Mouse (Mus musculus): Measurements from ENCODE around the gene Camk2n1. TPM values are rescaled to one million over a fixed set of nuclear protein-coding genes. Genes with fewer than 3 reads are reported as not detected.
"Not testable (repeated sequence)": the region's sequence is repeated elsewhere in the genome, so short reads cannot be mapped to it uniquely, and the experiment has no call there.

Gene Camk2n1
- polyA plus RNA-seq, 1 experiment from 2014 or later, result 7.4 TPM

GRCm38 (mm10) chr4:138417882-138418281, 36.2 kb upstream of the Camk2n1 start:
- Histone ChIP-seq H3K9me3 (ENCODE audit: control insufficient read depth, low read length) (no peaks in the 10 kb centered on the region), H3K36me3 (ENCODE audit: control insufficient read depth, insufficient read depth, low read length) (no peaks in the 10 kb centered on the region), H3K27ac (ENCODE audit: low read depth, low read length) (no peak overlapping the region), H3K27me3 (ENCODE audit: control insufficient read depth, insufficient read depth, low read length) (no peaks in the 10 kb centered on the region), H3K9ac (ENCODE audit: low read depth, low read length) (no peak overlapping the region), H3K4me2 (replicated peaks; ENCODE audit: low read depth, low read length) (no peak overlapping the region), H3K4me1 (ENCODE audit: control insufficient read depth, insufficient read depth, low read length) (peaks cover 7% of the 10 kb centered on the region), H3K4me3 (ENCODE audit: low read length) (no peak overlapping the region)
- 86% methylated on average over 4 of the region's 4 CpGs for WGBS
- ATAC-seq (ENCODE audit: low FRiP score, low TSS enrichment), result no peak

- Histone ChIP-seq H3K27me3 (ENCODE audit: control insufficient read depth, insufficient read depth, low read length) (no peaks in the 10 kb centered on the region), H3K4me3 (ENCODE audit: low read length) (no peak overlapping the region), H3K9me3 (ENCODE audit: control insufficient read depth, low read length) (no peaks in the 10 kb centered on the region), H3K4me2 (replicated peaks; ENCODE audit: low read depth, low read length) (no peak overlapping the region), H3K27ac (ENCODE audit: low read depth, low read length) (no peak overlapping the region), H3K4me1 (ENCODE audit: control insufficient read depth, insufficient read depth, low read length) (peaks cover 7% of the 10 kb centered on the region), H3K9ac (ENCODE audit: low read depth, low read length) (no peak overlapping the region), H3K36me3 (ENCODE audit: control insufficient read depth, insufficient read depth, low read length) (no peaks in the 10 kb centered on the region)
- WGBS, result 65% methylated on average over 11 of the region's 11 CpGs
- no peak for ATAC-seq (ENCODE audit: low FRiP score, low TSS enrichment)
These were observed 35.7 kb upstream of the Camk2n1 start for GRCm38 (mm10) chr4:138418340-138418957.

GRCm38 (mm10) chr4:138425028-138425427, 29.1 kb upstream of the Camk2n1 start:
- Histone ChIP-seq H3K27ac (ENCODE audit: low read depth, low read length) (no peak overlapping the region), H3K9ac (ENCODE audit: low read depth, low read length) (no peak overlapping the region), H3K36me3 (ENCODE audit: control insufficient read depth, insufficient read depth, low read length) (no peaks in the 10 kb centered on the region), H3K27me3 (ENCODE audit: control insufficient read depth, insufficient read depth, low read length) (no peaks in the 10 kb centered on the region), H3K4me2 (replicated peaks; ENCODE audit: low read depth, low read length) (no peak overlapping the region), H3K4me3 (ENCODE audit: low read length) (no peak overlapping the region), H3K4me1 (ENCODE audit: control insufficient read depth, insufficient read depth, low read length) (no peaks in the 10 kb centered on the region), H3K9me3 (ENCODE audit: control insufficient read depth, low read length) (no peaks in the 10 kb centered on the region)
- no peak for ATAC-seq (ENCODE audit: low FRiP score, low TSS enrichment)
- WGBS, result 85% methylated on average over 6 of the region's 6 CpGs

GRCm38 (mm10) chr4:138425604-138426003, 28.5 kb upstream of the Camk2n1 start:
- not testable (repeated sequence) for ATAC-seq (ENCODE audit: low FRiP score, low TSS enrichment); H3K4me2 ChIP-seq (replicated peaks; ENCODE audit: low read depth, low read length); H3K27ac ChIP-seq (ENCODE audit: low read depth, low read length); H3K4me1 ChIP-seq (ENCODE audit: control insufficient read depth, insufficient read depth, low read length); H3K36me3 ChIP-seq (ENCODE audit: control insufficient read depth, insufficient read depth, low read length); H3K4me3 ChIP-seq (ENCODE audit: low read length); H3K9ac ChIP-seq (ENCODE audit: low read depth, low read length); H3K27me3 ChIP-seq (ENCODE audit: control insufficient read depth, insufficient read depth, low read length); H3K9me3 ChIP-seq (ENCODE audit: control insufficient read depth, low read length)
- WGBS, result 81% methylated on average over 14 of the region's 14 CpGs

GRCm38 (mm10) chr4:138426778-138427705, 27.1 kb upstream of the Camk2n1 start:
- Histone ChIP-seq H3K27ac (ENCODE audit: low read depth, low read length) (no peak overlapping the region), H3K4me1 (ENCODE audit: control insufficient read depth, insufficient read depth, low read length) (no peaks in the 10 kb centered on the region), H3K9ac (ENCODE audit: low read depth, low read length) (no peak overlapping the region), H3K36me3 (ENCODE audit: control insufficient read depth, insufficient read depth, low read length) (no peaks in the 10 kb centered on the region), H3K4me3 (ENCODE audit: low read length) (no peak overlapping the region), H3K9me3 (ENCODE audit: control insufficient read depth, low read length) (no peaks in the 10 kb centered on the region), H3K4me2 (replicated peaks; ENCODE audit: low read depth, low read length) (no peak overlapping the region), H3K27me3 (ENCODE audit: control insufficient read depth, insufficient read depth, low read length) (no peaks in the 10 kb centered on the region)
- 0 out of 2 replicates have a peak, but pooled peaks have one; percentile 44 for ATAC-seq (ENCODE audit: low FRiP score, low TSS enrichment)
- WGBS, result 42% methylated on average over 22 of the region's 22 CpGs

- 38% methylated on average over 3 of the region's 3 CpGs for WGBS
- Histone ChIP-seq H3K4me1 (ENCODE audit: control insufficient read depth, insufficient read depth, low read length) (no peaks in the 10 kb centered on the region), H3K27me3 (ENCODE audit: control insufficient read depth, insufficient read depth, low read length) (no peaks in the 10 kb centered on the region; the same call in 1 of the 2 replicates), H3K9me3 (ENCODE audit: control insufficient read depth, low read length) (no peaks in the 10 kb centered on the region), H3K27ac (ENCODE audit: low read depth, low read length) (no peak overlapping the region), H3K4me2 (replicated peaks; ENCODE audit: low read depth, low read length) (no peak overlapping the region), H3K9ac (ENCODE audit: low read depth, low read length) (no peak overlapping the region), H3K4me3 (ENCODE audit: low read length) (no peak overlapping the region), H3K36me3 (ENCODE audit: control insufficient read depth, insufficient read depth, low read length) (no peaks in the 10 kb centered on the region)
- no peak for ATAC-seq (ENCODE audit: low FRiP score, low TSS enrichment)
These were observed 24.3 kb upstream of the Camk2n1 start for GRCm38 (mm10) chr4:138429778-138430177.

GRCm38 (mm10) chr4:138431340-138431739, 22.8 kb upstream of the Camk2n1 start:
- peaks cover 10% of the 10 kb centered on the region for H3K4me1 ChIP-seq (ENCODE audit: control insufficient read depth, insufficient read depth, low read length)
- no peak for ATAC-seq (ENCODE audit: low FRiP score, low TSS enrichment)
- no peak overlapping the region for H3K27ac ChIP-seq (ENCODE audit: low read depth, low read length)
- H3K27me3 ChIP-seq (ENCODE audit: control insufficient read depth, insufficient read depth, low read length), result no peaks in the 10 kb centered on the region; the same call in 1 of the 2 replicates
- no peak overlapping the region for H3K9ac ChIP-seq (ENCODE audit: low read depth, low read length)
- H3K36me3 ChIP-seq (ENCODE audit: control insufficient read depth, insufficient read depth, low read length), result peaks cover 4% of the 10 kb centered on the region
- H3K4me3 ChIP-seq (ENCODE audit: low read length), result no peak overlapping the region
- no peaks in the 10 kb centered on the region for H3K9me3 ChIP-seq (ENCODE audit: control insufficient read depth, low read length)
- WGBS, result 47% methylated on average over 8 of the region's 8 CpGs
- no peak overlapping the region for H3K4me2 ChIP-seq (replicated peaks; ENCODE audit: low read depth, low read length)

GRCm38 (mm10) chr4:138434347-138435316, 19.5 kb upstream of the Camk2n1 start, which contains the start of gene Mul1:
Gene Mul1, plus strand, starts transcription at chr4:138434671.
- Histone ChIP-seq H3K4me1 (ENCODE audit: control insufficient read depth, insufficient read depth, low read length) (peaks cover 10% of the 10 kb centered on the region), H3K27me3 (ENCODE audit: control insufficient read depth, insufficient read depth, low read length) (no peaks in the 10 kb centered on the region; the same call in 1 of the 2 replicates), H3K9me3 (ENCODE audit: control insufficient read depth, low read length) (no peaks in the 10 kb centered on the region), H3K4me2 (replicated peaks; ENCODE audit: low read depth, low read length) (peak within 1 kb of the TSS; percentile 87), H3K36me3 (ENCODE audit: control insufficient read depth, insufficient read depth, low read length) (peaks cover 35% of the 10 kb centered on the region), H3K27ac (ENCODE audit: low read depth, low read length) (no peak within 1 kb of the TSS), H3K9ac (ENCODE audit: low read depth, low read length) (peak within 1 kb of the TSS; percentile 79), H3K4me3 (ENCODE audit: low read length) (peak within 1 kb of the TSS; percentile 96)
- peak; percentile 93 for ATAC-seq (ENCODE audit: low FRiP score, low TSS enrichment)
- WGBS, result 1% methylated on average over 64 of the region's 64 CpGs

Data from kidney, embryonic 14.5 days (tissue).